Mouse (Mus musculus) E14TG2a.4 (cell line): ENCODE results near the gene Gm28042.

Source experiments
- CTCF ChIP-seq: conservative IDR thresholded peaks from 2 replicates; pipeline ENCODE4 v1.5.1; 2014; ENCODE audit warnings: low read length
- POU5F1 ChIP-seq: IDR thresholded peaks from 2 replicates; pipeline ENCODE4 v1.6.1; 2014; ENCODE audit warnings: low read length, borderline replicate concordance

GRCm38 (mm10) chr2:120007680-120008210 is 19.5 kb upstream of the Gm28042 start:
- no peak for TF ChIP-seq CTCF
- no peak for TF ChIP-seq POU5F1
